Mouse (Mus musculus) bone marrow, adult 2 months (tissue): Measurements from ENCODE around the gene Tmub1.

Experiments
- CTCF ChIP-seq: fragments of 200-500 bp; IDR thresholded peaks from 2 replicates; pipeline ENCODE4 v1.5.1; 2011; ENCODE audit warnings: low read length, control low read depth; ENCODE audit not compliant: control insufficient read depth, insufficient read depth
- POLR2A ChIP-seq: fragments of 200-500 bp; IDR thresholded peaks from 2 replicates; pipeline ENCODE4 v1.6.1; 2011; ENCODE audit warnings: low read depth, mild to moderate bottlenecking, control low read depth, low read length, borderline replicate concordance; ENCODE audit not compliant: control insufficient read depth

DNA sequence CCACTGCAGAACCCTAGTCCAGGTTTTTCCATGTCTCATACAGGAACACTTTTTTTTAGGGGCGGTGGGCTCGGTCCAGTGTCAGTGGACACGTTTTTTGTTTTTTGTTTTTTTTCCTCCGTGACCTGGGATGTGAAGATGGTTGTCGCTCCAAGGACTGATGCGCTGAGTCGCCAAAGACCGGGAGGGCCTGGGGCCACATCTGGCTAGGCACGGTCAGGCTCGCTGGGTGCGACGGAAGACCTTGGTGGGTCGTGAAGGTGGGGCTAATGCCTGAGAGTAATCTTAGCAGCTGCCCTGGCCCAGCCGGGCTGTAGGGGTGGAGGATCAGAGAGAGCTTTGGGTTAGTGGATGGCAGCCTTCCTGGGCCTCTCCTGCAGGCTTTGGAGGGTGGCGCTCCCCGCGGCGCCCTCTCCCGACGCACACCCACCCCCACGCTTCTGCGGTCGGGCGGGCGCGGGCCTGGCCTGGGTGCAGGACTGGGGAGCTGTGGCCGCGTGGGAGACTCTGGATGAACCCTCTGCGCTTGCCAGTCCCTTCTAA lies 5.1 kb upstream of the Tmub1 start:
- TF ChIP-seq CTCF (no peak), POLR2A (no peak)
